Mouse (Mus musculus) neural tube, embryonic 11.5 days (tissue): ENCODE measurements around the gene Tmed3. TPM values are rescaled to one million over a fixed set of nuclear protein-coding genes. Genes with fewer than 3 reads are reported as not detected.

Source experiments
- ATAC-seq: fragments of 200-750 bp; cut with Nextera tagmentation; 2 replicates; pipeline ENCODE4 v1.8.0; 2017; ENCODE audit warnings: moderate number of reproducible peaks, mild to moderate bottlenecking, moderate TSS enrichment, moderate library complexity; ENCODE audit not compliant: insufficient read depth, low FRiP score, low TSS enrichment
- DNase-seq: peaks from one replicate; pipeline ENCODE4 v3.0.0-alpha.2; 2015; ENCODE audit warnings: low spot score
- H3K27ac ChIP-seq: fragments of 300-500 bp; sonication (generic); 2 replicates; pipeline ENCODE4 v1.5.1; 2014; ENCODE audit warnings: low read depth, mild to moderate bottlenecking, low read length
- H3K27me3 ChIP-seq: fragments of 300-500 bp; sonication (generic); 2 replicates; pipeline ENCODE4 v1.6.1; 2014; ENCODE audit warnings: mild to moderate bottlenecking, low read length, mixed read lengths; ENCODE audit not compliant: control insufficient read depth, insufficient read depth
- H3K36me3 ChIP-seq: fragments of 300-500 bp; sonication (generic); 2 replicates; pipeline ENCODE4 v1.6.1; 2014; ENCODE audit warnings: mild to moderate bottlenecking, low read length, moderate library complexity, mixed read lengths; ENCODE audit not compliant: control insufficient read depth, insufficient read depth
- H3K4me1 ChIP-seq: fragments of 300-500 bp; sonication (generic); 2 replicates; pipeline ENCODE4 v1.6.1; 2014; ENCODE audit warnings: low read length, mixed read lengths; ENCODE audit not compliant: control insufficient read depth, insufficient read depth
- H3K4me2 ChIP-seq: fragments of 300-500 bp; sonication (generic); 2 replicates; pipeline ENCODE4 v1.6.1; 2014; ENCODE audit warnings: low read depth, mild to moderate bottlenecking, moderate library complexity
- H3K4me3 ChIP-seq: fragments of 300-500 bp; sonication (generic); 2 replicates; pipeline ENCODE4 v1.5.1; 2014; ENCODE audit warnings: low read depth, low read length
- H3K9ac ChIP-seq: fragments of 300-500 bp; sonication (generic); 2 replicates; pipeline ENCODE4 v1.6.1; 2014; ENCODE audit warnings: mild to moderate bottlenecking, low read length
- H3K9me3 ChIP-seq: fragments of 300-500 bp; sonication (generic); 2 replicates; pipeline ENCODE4 v1.6.1; 2016; ENCODE audit warnings: low read length; ENCODE audit not compliant: control insufficient read depth
- WGBS: fragments of 180-500 bp; shearing (Covaris S2); extraction: QIAGEN DNeasy Blood & Tissue Kit; methylation state at CpG from one replicate; pipeline ENCODE4 v1.1.7; 2014; 5-methylcytosine and 5-hydroxymethylcytosine counted together
- polyA plus RNA-seq: library from polyadenylated mRNA; unstranded; fragments of >200 nt; fragmentation: Nextera tagmentation; extraction: Ambion mirVana; gene quantifications from 2 replicates; pipeline ENCODE4 v1.2.1, GENCODE M21; 2014

The Tmed3 gene
- 44.6 and 44.7 TPM in 2 replicates for polyA plus RNA-seq

- H3K4me2 ChIP-seq = peak within 1 kb of the TSS; percentile 93
- WGBS = 2% methylated on average over 51 of the region's 52 CpGs
- peak within 1 kb of the TSS; percentile 83 for H3K27ac ChIP-seq
- peak; percentile 98 for ATAC-seq
- peak; percentile 93 for DNase-seq
- H3K4me3 ChIP-seq = peak within 1 kb of the TSS; percentile 57
- H3K9ac ChIP-seq = peak within 1 kb of the TSS; percentile 80
- no peaks in the 10 kb centered on the region for H3K36me3 ChIP-seq
- H3K9me3 ChIP-seq = no peaks in the 10 kb centered on the region
- peaks cover 6% of the 10 kb centered on the region for H3K4me1 ChIP-seq
- H3K27me3 ChIP-seq = no peaks in the 10 kb centered on the region
Measured at GRCm38 (mm10) chr9:89704265-89705196, at the start of gene Tmed3. Gene Tmed3, minus strand, starts transcription at chr9:89705068.

DNA sequence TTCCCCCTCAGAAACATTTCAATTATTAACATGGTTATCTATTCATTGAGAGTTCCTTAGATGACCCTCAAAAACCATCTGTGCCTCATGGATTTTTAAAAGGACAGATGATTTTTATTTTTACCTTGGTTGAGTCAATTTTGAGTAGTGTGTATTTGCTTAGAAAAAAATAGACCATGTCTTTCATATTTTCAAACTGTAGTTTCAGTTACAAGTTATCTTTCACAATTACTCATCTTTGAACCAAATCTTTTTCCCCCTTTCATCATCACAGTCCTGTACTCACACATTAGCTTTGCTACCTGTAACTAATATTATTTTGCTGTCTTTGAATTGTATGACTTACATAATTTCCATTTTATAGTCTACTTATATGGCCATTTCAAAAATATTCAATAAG lies 35.2 kb upstream of the Tmed3 start:
- no peaks in the 10 kb centered on the region for H3K36me3 ChIP-seq
- no peak overlapping the region for H3K4me3 ChIP-seq
- no peak overlapping the region for H3K9ac ChIP-seq
- H3K27ac ChIP-seq = no peak overlapping the region
- no peaks in the 10 kb centered on the region for H3K9me3 ChIP-seq
- DNase-seq (no peak), ATAC-seq (no peak)
- no peaks in the 10 kb centered on the region for H3K4me1 ChIP-seq
- H3K27me3 ChIP-seq = peaks cover 10% of the 10 kb centered on the region
- no peak overlapping the region for H3K4me2 ChIP-seq

GRCm38 (mm10) chr9:89738295-89738694 lies 33.4 kb upstream of the Tmed3 start, which contains the start of gene Ankrd34c:
Gene Ankrd34c, minus strand, starts transcription at chr9:89738475.
- Histone ChIP-seq H3K4me1 (no peaks in the 10 kb centered on the region), H3K9me3 (no peaks in the 10 kb centered on the region), H3K4me2 (no peak within 1 kb of the TSS), H3K27me3 (peaks cover 10% of the 10 kb centered on the region), H3K4me3 (no peak within 1 kb of the TSS), H3K27ac (no peak within 1 kb of the TSS), H3K36me3 (no peaks in the 10 kb centered on the region), H3K9ac (no peak within 1 kb of the TSS)
- DNase-seq (no peak), ATAC-seq (0 out of 2 replicates have a peak, but pooled peaks have one; percentile 50)
- 2% methylated on average over 8 of the region's 8 CpGs for WGBS

DNA sequence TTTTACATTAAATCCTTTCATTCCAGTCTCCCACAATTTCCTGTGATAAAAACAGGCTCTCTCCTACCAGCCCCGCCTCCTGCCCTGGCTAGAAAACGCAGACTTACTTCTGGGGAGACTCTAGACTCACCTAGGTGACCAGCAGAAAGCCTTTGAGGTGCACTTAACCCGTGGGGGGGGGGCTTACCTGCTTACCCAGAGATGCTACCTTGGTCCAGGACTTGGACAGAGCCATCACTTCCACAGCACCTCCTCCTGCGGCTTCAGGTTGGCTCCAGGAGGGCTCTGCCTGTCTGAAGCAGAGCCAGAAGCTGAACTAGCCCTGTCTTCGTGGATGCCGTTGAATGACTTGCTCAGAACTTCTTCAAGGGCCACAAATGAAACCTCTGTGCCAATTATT lies 33.0 kb upstream of the Tmed3 start:
- Histone ChIP-seq H3K27ac (no peak overlapping the region), H3K9ac (no peak overlapping the region)

DNA sequence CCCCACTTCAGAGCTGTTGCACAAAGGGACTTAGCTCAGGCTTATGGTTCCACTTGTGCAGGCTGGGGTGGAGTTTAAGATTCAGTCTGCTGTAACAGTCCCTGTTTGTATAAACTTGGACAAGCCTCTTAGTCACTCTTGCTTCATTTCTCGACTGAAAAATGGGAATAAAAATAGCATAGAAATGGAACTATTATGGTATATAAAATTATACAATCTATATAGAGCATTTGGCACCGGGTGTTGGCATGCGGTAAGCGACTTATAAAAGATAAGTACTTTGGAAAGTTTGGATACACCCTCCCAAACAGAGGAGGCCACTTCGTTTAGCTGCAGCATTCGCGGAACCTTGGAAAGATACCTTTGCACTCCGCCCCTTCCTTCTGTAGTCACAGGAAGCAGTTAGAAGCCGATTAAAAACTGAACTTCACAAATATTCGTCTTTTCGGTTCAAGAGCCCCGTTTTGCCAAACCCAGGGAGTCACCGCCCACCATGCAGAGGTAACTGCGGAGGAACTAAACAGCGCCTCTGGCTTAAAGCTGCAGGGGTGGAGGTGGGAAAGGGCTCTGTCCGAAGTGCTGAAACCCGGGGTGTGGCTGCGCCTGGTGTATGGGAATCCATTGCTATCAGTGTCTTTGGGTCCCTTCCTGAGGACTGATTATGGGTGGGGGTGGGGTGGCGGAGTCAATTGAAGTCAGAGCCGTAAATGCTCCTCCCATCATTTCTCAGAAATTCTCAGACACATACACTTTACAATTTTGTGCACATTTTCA lies 32.3 kb upstream of the Tmed3 start:
- no peak for ATAC-seq
- peaks cover 10% of the 10 kb centered on the region for H3K27me3 ChIP-seq
- no peaks in the 10 kb centered on the region for H3K9me3 ChIP-seq
- no peaks in the 10 kb centered on the region for H3K36me3 ChIP-seq
- H3K9ac ChIP-seq = no peak overlapping the region
- no peak overlapping the region for H3K4me3 ChIP-seq
- peak; percentile 69 for DNase-seq
- no peak overlapping the region for H3K27ac ChIP-seq
- H3K4me2 ChIP-seq = no peak overlapping the region
- no peaks in the 10 kb centered on the region for H3K4me1 ChIP-seq
- WGBS = 7% methylated on average over 20 of the region's 20 CpGs

More for the DNA sequence above, 33.0 kb upstream of the Tmed3 start:
- Histone ChIP-seq H3K4me3 (no peak overlapping the region), H3K27me3 (peaks cover 10% of the 10 kb centered on the region), H3K36me3 (no peaks in the 10 kb centered on the region), H3K4me1 (no peaks in the 10 kb centered on the region), H3K4me2 (no peak overlapping the region), H3K9me3 (no peaks in the 10 kb centered on the region)
- ATAC-seq (no peak), DNase-seq (no peak)
- WGBS = 7% methylated on average over 6 of the region's 6 CpGs

GRCm38 (mm10) chr9:89706906-89707305 lies 2.0 kb upstream of the Tmed3 start:
- Histone ChIP-seq H3K27ac (no peak overlapping the region), H3K27me3 (no peaks in the 10 kb centered on the region), H3K9me3 (no peaks in the 10 kb centered on the region), H3K4me2 (no peak overlapping the region), H3K9ac (no peak overlapping the region), H3K4me1 (peaks cover 6% of the 10 kb centered on the region), H3K4me3 (no peak overlapping the region), H3K36me3 (no peaks in the 10 kb centered on the region)
- no peak for ATAC-seq
- WGBS = 34% methylated on average over 4 of the region's 4 CpGs
- DNase-seq = peak; percentile 12

- peak overlapping the region; percentile 80 for H3K9ac ChIP-seq
- ATAC-seq (peak; percentile 54), DNase-seq (no peak)
- H3K27me3 ChIP-seq = no peaks in the 10 kb centered on the region
- H3K36me3 ChIP-seq = no peaks in the 10 kb centered on the region
- peak overlapping the region; percentile 93 for H3K4me2 ChIP-seq
- peak overlapping the region; percentile 57 for H3K4me3 ChIP-seq
- 9% methylated on average over 10 of the region's 10 CpGs for WGBS
- H3K27ac ChIP-seq = no peak overlapping the region; the same call in 1 of the 2 replicates
- H3K4me1 ChIP-seq = peaks cover 6% of the 10 kb centered on the region
- no peaks in the 10 kb centered on the region for H3K9me3 ChIP-seq
Measured at GRCm38 (mm10) chr9:89705197-89705533, 297 bp upstream of the Tmed3 start.

DNA sequence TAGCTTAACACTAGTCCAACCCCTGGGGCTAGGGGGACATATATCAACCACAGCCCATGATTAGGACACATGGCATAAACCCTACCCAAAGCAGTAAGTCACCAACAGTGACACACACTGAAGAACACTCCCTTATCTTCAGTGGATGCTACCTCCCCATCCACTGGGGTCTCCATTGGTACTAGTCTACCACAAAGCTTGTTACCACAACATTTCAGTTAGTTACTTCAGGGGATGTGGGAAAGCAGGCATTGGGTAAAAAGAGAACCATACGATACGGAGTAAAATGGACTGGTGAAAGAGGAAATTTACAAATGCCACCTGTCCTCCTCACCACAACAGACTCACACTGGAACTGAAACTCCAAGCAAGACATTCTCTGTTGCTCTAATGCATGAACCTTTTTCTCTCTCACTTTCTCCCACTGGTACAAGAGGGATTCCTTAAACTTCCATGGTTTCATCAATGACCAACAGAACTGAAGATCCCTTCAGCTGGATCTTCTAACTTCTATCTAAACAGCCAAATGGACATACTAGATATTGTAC lies 3.9 kb downstream of the Tmed3 start:
- Histone ChIP-seq H3K9ac (no peak overlapping the region), H3K4me3 (no peak overlapping the region), H3K27me3 (no peaks in the 10 kb centered on the region), H3K27ac (no peak overlapping the region), H3K36me3 (no peaks in the 10 kb centered on the region), H3K9me3 (no peaks in the 10 kb centered on the region), H3K4me2 (no peak overlapping the region), H3K4me1 (peaks cover 6% of the 10 kb centered on the region)
- no peak for ATAC-seq
- no peak for DNase-seq
- WGBS = 94% methylated on average over 2 of the region's 2 CpGs
